Mouse (Mus musculus) embryonic facial prominence, embryonic 14.5 days (tissue): Measurements from ENCODE around the gene Fam117a. TPM values are rescaled to one million over a fixed set of nuclear protein-coding genes. Genes with fewer than 3 reads are reported as not detected.

ENCODE experiments used
- ATAC-seq: fragments of 200-750 bp; cut with Nextera tagmentation; 2 replicates; pipeline ENCODE4 v1.8.0; 2017; ENCODE audit warnings: low read depth, moderate number of reproducible peaks, moderate TSS enrichment
- DNase-seq: peaks from one replicate; pipeline ENCODE4 v3.0.0-alpha.2; 2015; ENCODE audit warnings: low spot score
- H3K27ac ChIP-seq: fragments of 300-500 bp; sonication (generic); replicated peaks from 2 replicates; pipeline ENCODE4 v1.5.1; 2014; ENCODE audit warnings: low read depth, mild to moderate bottlenecking, low read length, moderate library complexity
- H3K27me3 ChIP-seq: fragments of 300-500 bp; sonication (generic); replicated peaks from 2 replicates; pipeline ENCODE4 v1.6.1; 2014; ENCODE audit warnings: low read length; ENCODE audit not compliant: control insufficient read depth, insufficient read depth
- H3K36me3 ChIP-seq: fragments of 300-500 bp; sonication (generic); 2 replicates; pipeline ENCODE4 v1.6.1; 2014; ENCODE audit warnings: low read length, mixed read lengths; ENCODE audit not compliant: control insufficient read depth, insufficient read depth
- H3K4me1 ChIP-seq: fragments of 300-500 bp; sonication (generic); 2 replicates; pipeline ENCODE4 v1.6.1; 2014; ENCODE audit warnings: antibody characterized with exemption, low read length; ENCODE audit not compliant: control insufficient read depth, insufficient read depth
- H3K4me2 ChIP-seq: fragments of 300-500 bp; sonication (generic); 2 replicates; pipeline ENCODE4 v1.6.1; 2014; ENCODE audit warnings: low read depth, mild to moderate bottlenecking, low read length, moderate library complexity, mixed read lengths
- H3K4me3 ChIP-seq: fragments of 300-500 bp; sonication (generic); 2 replicates; pipeline ENCODE4 v1.5.1; 2014; ENCODE audit warnings: low read depth, mild to moderate bottlenecking, low read length
- H3K9ac ChIP-seq: fragments of 300-500 bp; sonication (generic); 2 replicates; pipeline ENCODE4 v1.6.1; 2014; ENCODE audit warnings: low read depth, mild to moderate bottlenecking, low read length, moderate library complexity, mixed read lengths
- H3K9me3 ChIP-seq: fragments of 300-500 bp; sonication (generic); 2 replicates; pipeline ENCODE4 v1.6.1; 2016; ENCODE audit warnings: low read length; ENCODE audit not compliant: control insufficient read depth
- WGBS: fragments of 180-500 bp; shearing (Covaris S2); extraction: QIAGEN DNeasy Blood & Tissue Kit; methylation state at CpG from one replicate; pipeline ENCODE4 v1.1.7; 2014; 5-methylcytosine and 5-hydroxymethylcytosine counted together
- polyA plus RNA-seq: library from polyadenylated mRNA; unstranded; fragments of >200 nt; fragmentation: Nextera tagmentation; extraction: Ambion mirVana; gene quantifications from 2 replicates; pipeline ENCODE4 v1.2.1, GENCODE M21; 2014

Fam117a gene
- polyA plus RNA-seq, 1 experiment from 2014 or later: 15.5 TPM

- no peaks in the 10 kb centered on the region for H3K27me3 ChIP-seq
- H3K4me1 ChIP-seq: no peaks in the 10 kb centered on the region
- WGBS: 83% methylated on average over 3 of the region's 3 CpGs
- H3K27ac ChIP-seq: 0 out of 2 replicates have a peak overlapping the region, but pooled peaks have one; percentile 10
- H3K4me3 ChIP-seq: no peak overlapping the region
- H3K4me2 ChIP-seq: no peak overlapping the region
- DNase-seq: no peak
- ATAC-seq: no peak
- H3K36me3 ChIP-seq: no peaks in the 10 kb centered on the region
- H3K9me3 ChIP-seq: no peaks in the 10 kb centered on the region
- no peak overlapping the region for H3K9ac ChIP-seq
Measured at GRCm38 (mm10) chr11:95423505-95423904, 86.7 kb downstream of the Fam117a start.

GRCm38 (mm10) chr11:95431344-95431743 lies 94.5 kb downstream of the Fam117a start:
- Histone ChIP-seq H3K9me3 (no peaks in the 10 kb centered on the region), H3K9ac (no peak overlapping the region), H3K27ac (no peak overlapping the region), H3K4me3 (no peak overlapping the region), H3K4me2 (no peak overlapping the region), H3K4me1 (no peaks in the 10 kb centered on the region), H3K27me3 (no peaks in the 10 kb centered on the region), H3K36me3 (no peaks in the 10 kb centered on the region; the same call in 1 of the 2 replicates)
- ATAC-seq (no peak), DNase-seq (no peak)
- 85% methylated on average over 2 of the region's 2 CpGs for WGBS

Other genes starting within 250 kb of the Fam117a start
- 16.1 and 20.2 TPM in 2 replicates for gene Dlx3, start 216.9 kb upstream of the Fam117a start, polyA plus RNA-seq
- 3.1 and 3.2 TPM in 2 replicates for gene Dlx4, start 190.8 kb upstream of the Fam117a start, polyA plus RNA-seq
- not detected in 2 replicates for gene Tac4, start 75.5 kb upstream of the Fam117a start, polyA plus RNA-seq
- gene Kat7, start 26.8 kb upstream of the Fam117a start, polyA plus RNA-seq: 57.9 and 66.5 TPM in 2 replicates
- gene Slc35b1, start 47.7 kb downstream of the Fam117a start, polyA plus RNA-seq: 105 and 108 TPM in 2 replicates
- 98.3 and 106 TPM in 2 replicates for gene Spop, start 77.1 kb downstream of the Fam117a start, polyA plus RNA-seq
- gene Nxph3, start 177.6 kb downstream of the Fam117a start, polyA plus RNA-seq: 0.72 and 1.1 TPM in 2 replicates